Mouse (Mus musculus) hindbrain, embryonic 13.5 days (tissue): ENCODE measurements around the gene Tchh. TPM values are rescaled to one million over a fixed set of nuclear protein-coding genes. Genes with fewer than 3 reads are reported as not detected.
"Not testable (repeated sequence)": the region's sequence is repeated elsewhere in the genome, so short reads cannot be mapped to it uniquely, and the experiment has no call there.

ENCODE experiments used
- ATAC-seq: fragments of 200-750 bp; cut with Nextera tagmentation; 2 replicates; pipeline ENCODE4 v1.8.0; 2017; ENCODE audit warnings: moderate TSS enrichment; ENCODE audit not compliant: low FRiP score
- H3K27ac ChIP-seq: fragments of 300-500 bp; sonication (generic); 2 replicates; pipeline ENCODE4 v1.5.1; 2015; ENCODE audit warnings: inconsistent platforms, mild to moderate bottlenecking, moderate library complexity
- H3K27me3 ChIP-seq: fragments of 300-500 bp; sonication (generic); 2 replicates; pipeline ENCODE4 v1.6.1; 2015; ENCODE audit warnings: mild to moderate bottlenecking, inconsistent platforms
- H3K36me3 ChIP-seq: fragments of 300-500 bp; sonication (generic); 2 replicates; pipeline ENCODE4 v1.6.1; 2015; ENCODE audit warnings: mild to moderate bottlenecking, inconsistent platforms
- H3K4me1 ChIP-seq: fragments of 300-500 bp; sonication (generic); replicated peaks from 2 replicates; pipeline ENCODE4 v1.6.1; 2015; ENCODE audit warnings: inconsistent platforms
- H3K4me2 ChIP-seq: fragments of 300-500 bp; sonication (generic); 2 replicates; pipeline ENCODE4 v1.6.1; 2015; ENCODE audit warnings: inconsistent platforms, mild to moderate bottlenecking, moderate library complexity
- H3K4me3 ChIP-seq: fragments of 300-500 bp; sonication (generic); 2 replicates; pipeline ENCODE4 v1.5.1; 2015; ENCODE audit warnings: mild to moderate bottlenecking, inconsistent platforms
- H3K9ac ChIP-seq: fragments of 300-500 bp; sonication (generic); 2 replicates; pipeline ENCODE4 v1.6.1; 2015; ENCODE audit warnings: mild to moderate bottlenecking, inconsistent platforms
- H3K9me3 ChIP-seq: fragments of 300-500 bp; sonication (generic); 2 replicates; pipeline ENCODE4 v1.6.1; 2016; ENCODE audit warnings: inconsistent platforms
- WGBS: fragments of 180-500 bp; shearing (Covaris S2); methylation state at CpG from one replicate; pipeline ENCODE4 v1.1.7; 2015; 5-methylcytosine and 5-hydroxymethylcytosine counted together
- polyA plus RNA-seq: library from polyadenylated mRNA; unstranded; fragments of >200 nt; fragmentation: Nextera tagmentation; extraction: Ambion mirVana; gene quantifications from 2 replicates; pipeline ENCODE4 v1.2.1, GENCODE M21; 2015

The Tchh gene
- polyA plus RNA-seq, 1 experiment from 2014 or later = 0.95 TPM

DNA sequence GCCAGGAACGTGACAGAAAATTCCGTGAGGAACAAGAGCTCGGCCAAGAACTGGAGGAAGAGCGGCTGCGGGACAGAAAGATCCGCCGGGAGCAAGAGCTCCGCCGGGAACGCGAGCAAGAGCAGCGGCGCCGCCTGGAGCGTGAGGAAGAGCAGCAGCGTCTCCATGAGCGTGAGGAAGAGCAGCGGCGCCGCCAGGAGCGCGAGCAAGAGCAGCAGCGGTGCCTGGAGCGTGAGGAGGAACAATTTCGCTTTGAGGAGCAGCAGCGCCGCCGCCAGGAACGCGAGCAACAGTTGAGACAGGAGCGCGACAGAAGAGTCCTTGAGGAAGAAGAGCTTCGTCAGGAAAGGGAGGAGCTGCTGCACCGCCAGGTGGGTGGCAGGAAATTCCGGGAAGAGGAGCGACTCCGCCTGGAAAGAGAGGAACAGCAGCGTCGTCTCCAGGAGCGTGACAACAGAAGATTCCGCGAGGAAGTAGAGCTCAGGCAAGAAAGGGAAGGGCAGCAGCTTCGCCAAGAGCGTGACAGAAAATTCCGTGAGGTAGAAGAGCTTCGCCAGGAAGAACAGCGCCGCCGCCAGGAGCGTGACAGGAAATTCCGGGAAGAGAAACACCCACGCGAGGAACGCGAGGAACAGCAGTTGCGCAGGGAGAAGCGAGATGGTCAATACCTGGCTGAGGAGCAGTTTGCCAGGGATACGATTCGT, 5.2 kb downstream of the Tchh start:
- peak; percentile 57 for ATAC-seq
- WGBS = under 1% methylated on average over 59 of the region's 59 CpGs
- H3K4me2 ChIP-seq = peak overlapping the region; percentile 94
- H3K9ac ChIP-seq = peak overlapping the region; percentile 63
- H3K9me3 ChIP-seq = no peaks in the 10 kb centered on the region
- no peaks in the 10 kb centered on the region for H3K36me3 ChIP-seq
- peaks cover 41% of the 10 kb centered on the region for H3K4me1 ChIP-seq
- H3K27me3 ChIP-seq = peaks cover 59% of the 10 kb centered on the region
- no peak overlapping the region for H3K27ac ChIP-seq
- H3K4me3 ChIP-seq = peak overlapping the region; percentile 62

DNA sequence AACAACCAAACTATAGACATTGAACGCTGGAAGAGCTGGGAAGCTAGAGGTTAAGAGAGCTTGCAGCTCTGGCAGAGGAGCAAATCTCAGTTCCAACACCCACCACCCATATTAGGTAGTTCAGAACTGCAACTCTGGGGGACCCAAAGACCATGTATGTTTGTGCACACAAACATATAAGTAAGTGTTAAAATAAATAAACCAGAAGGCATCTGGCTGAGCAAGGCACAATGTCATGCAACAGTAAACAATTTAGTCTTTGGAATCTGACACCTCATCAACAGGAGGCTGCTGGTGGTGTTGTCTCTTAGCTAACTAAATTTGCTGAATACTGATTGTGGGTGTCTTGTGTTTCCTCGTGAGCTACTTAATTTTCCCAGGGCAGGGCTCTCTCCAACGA, 24.4 kb downstream of the Tchh start:
- Histone ChIP-seq H3K9me3 (no peaks in the 10 kb centered on the region), H3K4me3 (no peak overlapping the region), H3K9ac (no peak overlapping the region), H3K36me3 (no peaks in the 10 kb centered on the region), H3K4me1 (no peaks in the 10 kb centered on the region), H3K27me3 (no peaks in the 10 kb centered on the region), H3K4me2 (no peak overlapping the region), H3K27ac (no peak overlapping the region)
- no peak for ATAC-seq
- 77% methylated on average over 3 of the region's 3 CpGs for WGBS

DNA sequence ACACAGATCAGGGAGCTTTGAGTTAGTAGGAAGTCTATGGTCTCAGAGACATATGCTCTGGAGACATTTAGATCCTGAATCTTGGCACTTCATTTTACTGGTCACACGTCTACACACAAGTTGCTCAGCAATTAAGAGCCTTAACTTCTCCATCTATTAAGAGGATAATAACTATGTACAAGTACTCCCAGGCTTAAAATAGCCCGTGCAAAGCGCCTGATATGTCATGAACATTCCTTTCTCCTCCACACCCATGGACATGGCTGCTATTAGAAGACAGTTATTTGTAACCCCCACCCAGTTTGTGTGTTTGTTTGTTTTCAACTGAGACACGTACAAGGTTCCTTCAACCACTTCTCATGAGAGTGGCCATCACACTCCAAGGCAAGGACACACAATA, 25.0 kb downstream of the Tchh start:
- no peak overlapping the region for H3K4me3 ChIP-seq
- H3K27ac ChIP-seq = no peak overlapping the region
- H3K9ac ChIP-seq = no peak overlapping the region
- no peak for ATAC-seq
- 93% methylated on average over 4 of the region's 4 CpGs for WGBS
- H3K36me3 ChIP-seq = no peaks in the 10 kb centered on the region
- H3K27me3 ChIP-seq = no peaks in the 10 kb centered on the region
- no peaks in the 10 kb centered on the region for H3K4me1 ChIP-seq
- H3K9me3 ChIP-seq = no peaks in the 10 kb centered on the region
- no peak overlapping the region for H3K4me2 ChIP-seq

DNA sequence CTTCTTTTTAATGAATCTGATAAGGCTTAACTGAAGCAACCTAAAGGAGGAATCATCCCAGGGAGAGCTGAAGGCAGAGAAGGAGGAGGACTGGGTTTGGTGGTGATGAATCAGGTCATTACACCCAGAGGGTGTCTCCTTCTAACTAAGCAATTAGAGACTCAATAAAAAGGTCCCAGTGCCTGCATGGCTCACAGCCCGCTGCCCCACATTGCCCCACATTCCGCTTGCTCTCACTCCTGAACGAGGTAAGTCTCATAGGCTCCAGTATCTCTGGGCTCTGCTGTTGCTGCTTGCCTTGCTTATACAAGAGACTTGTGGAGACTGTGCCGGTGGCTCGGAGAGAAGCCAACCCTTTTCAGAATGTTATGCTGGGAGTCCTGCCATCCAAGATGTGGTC, 26.4 kb downstream of the Tchh start, which contains the start of gene Tchhl1:
TSS of gene Tchhl1 (plus strand) at position 194 of the 400 bp plus-strand sequence.
- no peaks in the 10 kb centered on the region for H3K4me1 ChIP-seq
- 72% methylated on average over 5 of the region's 5 CpGs for WGBS

DNA sequence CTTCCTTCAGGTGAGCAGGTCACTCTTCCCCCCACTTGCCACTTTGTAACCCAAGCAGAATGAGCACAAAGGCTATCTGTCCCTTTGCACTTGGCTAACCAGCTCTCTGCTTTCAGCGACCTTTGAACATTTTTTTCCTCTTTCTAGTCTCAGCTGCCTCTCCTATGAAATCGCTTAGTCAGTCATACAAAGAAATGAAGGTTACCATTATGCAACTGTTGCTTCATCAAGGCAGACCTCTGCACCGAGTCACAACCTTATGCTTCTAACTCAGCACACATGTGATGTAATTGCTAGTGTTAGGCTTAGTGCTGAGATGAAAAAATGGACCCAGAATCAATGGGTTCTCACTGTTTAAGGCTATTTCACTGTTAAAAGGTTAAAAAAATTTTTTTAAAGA, 27.5 kb downstream of the Tchh start:
- Histone ChIP-seq H3K36me3 (no peaks in the 10 kb centered on the region), H3K4me1 (no peaks in the 10 kb centered on the region), H3K27ac (no peak overlapping the region), H3K9ac (no peak overlapping the region), H3K4me2 (no peak overlapping the region), H3K27me3 (no peaks in the 10 kb centered on the region), H3K4me3 (no peak overlapping the region), H3K9me3 (no peaks in the 10 kb centered on the region)
- no peak for ATAC-seq
- 80% methylated on average over 3 of the region's 3 CpGs for WGBS

More for the DNA sequence above, 26.4 kb downstream of the Tchh start, which contains the start of gene Tchhl1:
- H3K36me3 ChIP-seq = no peaks in the 10 kb centered on the region
- no peaks in the 10 kb centered on the region for H3K27me3 ChIP-seq
- no peak within 1 kb of the TSS for H3K4me2 ChIP-seq
- no peak within 1 kb of the TSS for H3K27ac ChIP-seq
- no peaks in the 10 kb centered on the region for H3K9me3 ChIP-seq
- no peak within 1 kb of the TSS for H3K9ac ChIP-seq
- no peak for ATAC-seq
- H3K4me3 ChIP-seq = no peak within 1 kb of the TSS

DNA sequence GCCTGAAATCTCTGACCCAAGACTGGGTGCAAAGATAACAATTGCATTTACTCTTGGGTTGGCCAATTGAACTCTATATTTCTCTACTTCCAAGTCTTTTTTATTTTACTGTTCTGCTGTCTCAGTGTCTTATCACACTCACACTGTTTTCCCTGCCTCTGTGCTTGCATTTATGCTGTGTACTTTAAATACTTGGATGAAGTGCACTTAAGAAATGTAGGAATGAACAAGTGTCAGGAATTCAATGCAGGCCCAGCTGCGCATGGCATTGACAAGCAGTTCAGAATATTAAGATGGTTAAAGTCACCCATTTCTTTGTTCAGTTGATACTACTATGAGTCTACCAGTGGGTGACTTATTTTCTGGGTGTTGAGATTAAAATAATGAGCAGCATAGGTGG, 37.9 kb downstream of the Tchh start:
- Histone ChIP-seq H3K27ac (no peak overlapping the region), H3K4me2 (no peak overlapping the region), H3K9ac (no peak overlapping the region), H3K27me3 (no peaks in the 10 kb centered on the region), H3K4me3 (no peak overlapping the region), H3K4me1 (no peaks in the 10 kb centered on the region), H3K36me3 (no peaks in the 10 kb centered on the region), H3K9me3 (no peaks in the 10 kb centered on the region)
- 94% methylated on average over 1 of the region's 1 CpGs for WGBS
- no peak for ATAC-seq

DNA sequence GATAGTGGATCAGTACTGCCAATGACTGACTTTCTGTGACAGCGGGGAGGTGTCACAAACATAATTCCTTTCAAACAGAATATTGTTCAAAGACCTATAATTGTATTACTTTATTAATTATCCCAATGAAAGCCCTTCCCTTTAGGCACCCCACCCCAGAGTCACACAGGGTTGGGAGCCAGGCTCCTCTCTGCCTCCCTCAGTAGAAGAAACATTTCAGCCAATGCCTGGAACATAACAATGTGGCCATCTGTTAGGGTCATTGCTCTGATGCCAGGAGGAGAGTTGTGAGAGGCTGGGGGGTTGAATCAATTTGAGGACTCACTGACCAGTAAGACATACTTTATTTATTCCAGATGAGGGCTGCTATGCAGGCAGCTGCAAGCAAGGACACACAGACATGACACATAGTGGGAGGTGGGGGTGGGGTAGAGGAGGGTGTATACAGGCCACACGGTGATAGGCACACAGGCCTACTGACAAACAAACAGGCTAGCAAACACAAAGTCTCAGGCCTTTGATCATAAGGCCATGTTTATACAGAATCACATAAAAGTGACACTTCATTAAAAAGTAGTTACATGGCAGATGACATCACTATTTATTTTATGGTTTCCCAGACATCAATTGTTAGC, 40.0 kb downstream of the Tchh start:
- 80% methylated on average over 2 of the region's 2 CpGs for WGBS

DNA sequence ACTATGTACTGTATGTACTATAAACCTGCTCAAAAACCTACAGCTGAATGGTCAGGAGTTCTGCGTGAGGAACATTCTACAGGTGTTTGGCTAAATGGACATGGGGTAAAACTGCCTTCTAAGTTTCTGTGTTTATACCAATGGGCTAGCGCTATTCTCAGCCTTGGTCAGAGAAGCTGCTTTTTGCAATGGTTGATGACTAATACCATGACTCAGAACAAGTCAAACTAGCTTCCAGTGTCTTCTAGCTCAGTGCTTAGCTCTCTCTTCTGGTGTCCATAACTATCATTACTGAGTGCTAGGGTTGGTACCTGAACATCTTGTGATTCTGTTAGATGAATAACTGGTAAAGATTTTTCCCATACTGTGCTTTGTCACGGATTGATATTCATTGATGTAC, 43.5 kb downstream of the Tchh start:
- no peak overlapping the region for H3K27ac ChIP-seq
- H3K36me3 ChIP-seq = no peaks in the 10 kb centered on the region
- H3K4me2 ChIP-seq = no peak overlapping the region
- no peak overlapping the region for H3K9ac ChIP-seq
- no peaks in the 10 kb centered on the region for H3K9me3 ChIP-seq
- H3K4me1 ChIP-seq = no peaks in the 10 kb centered on the region
- H3K27me3 ChIP-seq = no peaks in the 10 kb centered on the region
- no peak for ATAC-seq
- H3K4me3 ChIP-seq = no peak overlapping the region
- 90% methylated on average over 3 of the region's 3 CpGs for WGBS

More for the DNA sequence above, 40.0 kb downstream of the Tchh start:
- Histone ChIP-seq H3K27ac (no peak overlapping the region), H3K4me1 (no peaks in the 10 kb centered on the region), H3K9me3 (no peaks in the 10 kb centered on the region), H3K4me3 (no peak overlapping the region), H3K9ac (no peak overlapping the region), H3K27me3 (no peaks in the 10 kb centered on the region), H3K36me3 (no peaks in the 10 kb centered on the region), H3K4me2 (no peak overlapping the region)
- ATAC-seq = no peak

DNA sequence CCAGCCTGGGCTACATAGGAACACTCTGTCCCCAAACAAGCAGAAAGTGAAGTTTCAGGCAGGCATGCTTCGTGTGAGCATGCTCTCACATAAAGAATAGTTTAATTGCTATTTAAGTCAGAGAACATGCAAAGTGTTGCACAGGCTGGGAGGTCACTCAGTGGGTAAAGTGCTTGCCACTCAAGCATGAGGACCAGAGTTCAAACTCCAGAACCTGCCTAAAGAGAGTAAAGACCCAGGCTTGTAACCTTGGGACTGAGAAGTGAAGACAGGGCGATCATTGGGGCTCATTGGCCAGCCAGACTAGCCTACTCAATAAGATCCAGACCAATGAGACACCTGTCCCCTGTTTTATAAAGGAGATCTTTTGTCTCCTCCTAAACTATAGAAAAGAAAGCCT, 46.4 kb downstream of the Tchh start:
- no peak overlapping the region for H3K9ac ChIP-seq
- 87% methylated on average over 2 of the region's 2 CpGs for WGBS
- no peak overlapping the region for H3K27ac ChIP-seq
- H3K36me3 ChIP-seq = no peaks in the 10 kb centered on the region
- H3K27me3 ChIP-seq = no peaks in the 10 kb centered on the region
- no peak for ATAC-seq
- no peaks in the 10 kb centered on the region for H3K9me3 ChIP-seq
- no peaks in the 10 kb centered on the region for H3K4me1 ChIP-seq
- H3K4me2 ChIP-seq = no peak overlapping the region
- no peak overlapping the region for H3K4me3 ChIP-seq

DNA sequence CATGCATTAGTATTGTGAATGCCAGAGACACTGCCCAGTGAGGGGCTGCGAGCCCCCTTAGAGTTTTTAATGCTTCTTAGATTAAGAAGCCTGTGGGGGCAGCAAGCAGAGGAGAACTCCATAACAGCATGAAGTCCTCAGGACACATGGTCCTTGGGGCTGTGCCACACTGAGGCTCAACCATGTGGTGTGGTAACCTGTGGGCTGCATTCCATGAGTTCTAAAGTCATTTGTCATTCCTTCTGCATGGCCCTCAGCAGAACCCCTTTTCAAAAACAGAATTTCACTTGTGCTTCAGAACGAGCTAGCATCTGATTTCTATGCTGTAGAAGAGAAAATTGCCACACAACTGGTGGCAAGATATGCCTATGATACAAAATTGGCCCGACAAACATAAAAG, 50.0 kb downstream of the Tchh start:
- Histone ChIP-seq H3K27ac (no peak overlapping the region), H3K36me3 (no peaks in the 10 kb centered on the region), H3K9ac (no peak overlapping the region), H3K27me3 (no peaks in the 10 kb centered on the region), H3K4me1 (no peaks in the 10 kb centered on the region), H3K9me3 (no peaks in the 10 kb centered on the region), H3K4me3 (no peak overlapping the region), H3K4me2 (no peak overlapping the region)
- 85% methylated on average over 3 of the region's 3 CpGs for WGBS
- ATAC-seq = no peak

DNA sequence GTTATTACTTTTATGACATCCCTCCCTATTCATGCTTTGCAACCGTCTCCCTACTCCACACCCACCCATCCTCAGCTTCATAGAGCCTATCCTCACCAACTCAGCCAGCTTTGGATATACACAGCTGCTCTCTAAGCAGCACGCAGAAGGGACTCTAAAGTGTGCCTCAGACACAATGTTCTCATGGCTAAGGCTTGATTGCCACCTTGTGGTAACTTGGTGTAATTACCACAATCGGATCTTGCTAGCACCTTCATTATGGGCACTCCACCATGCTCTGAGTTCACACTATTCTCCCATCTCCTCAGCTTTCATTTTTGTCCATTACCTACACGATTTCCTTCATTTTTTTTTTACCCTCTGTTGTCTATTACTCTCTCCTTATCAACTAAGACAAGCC, 51.9 kb downstream of the Tchh start:
- WGBS = 2% methylated on average over 4 of the region's 4 CpGs
- H3K36me3 ChIP-seq = no peaks in the 10 kb centered on the region
- H3K27ac ChIP-seq = no peak overlapping the region
- H3K27me3 ChIP-seq = no peaks in the 10 kb centered on the region
- ATAC-seq = peak; percentile 85
- no peaks in the 10 kb centered on the region for H3K9me3 ChIP-seq
- no peaks in the 10 kb centered on the region for H3K4me1 ChIP-seq
- H3K9ac ChIP-seq = no peak overlapping the region
- H3K4me2 ChIP-seq = no peak overlapping the region
- no peak overlapping the region for H3K4me3 ChIP-seq

DNA sequence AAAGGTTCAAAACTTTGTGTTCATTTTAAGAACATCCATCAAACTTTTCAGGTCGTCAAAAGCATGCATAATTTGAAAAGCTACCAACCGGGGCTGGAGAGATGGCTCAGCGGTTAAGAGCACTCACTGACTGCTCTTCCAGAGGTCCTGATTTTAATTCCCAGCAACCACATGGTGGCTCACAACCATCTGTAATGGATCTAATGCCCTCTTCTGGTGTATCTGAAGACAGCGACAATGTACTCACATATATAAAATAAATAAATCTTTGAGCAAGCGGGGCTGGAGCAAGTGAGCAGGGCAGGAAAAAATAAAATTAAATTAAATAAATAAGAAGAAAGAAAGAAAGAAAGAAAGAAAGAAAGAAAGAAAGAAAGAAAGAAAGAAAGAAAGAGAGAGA, 52.6 kb downstream of the Tchh start:
- H3K4me2 ChIP-seq, H3K9me3 ChIP-seq, H3K4me3 ChIP-seq, H3K36me3 ChIP-seq, H3K27ac ChIP-seq, H3K9ac ChIP-seq, H3K4me1 ChIP-seq, H3K27me3 ChIP-seq, ATAC-seq: not testable (repeated sequence)
- WGBS = 40% methylated on average over 5 of the region's 5 CpGs

DNA sequence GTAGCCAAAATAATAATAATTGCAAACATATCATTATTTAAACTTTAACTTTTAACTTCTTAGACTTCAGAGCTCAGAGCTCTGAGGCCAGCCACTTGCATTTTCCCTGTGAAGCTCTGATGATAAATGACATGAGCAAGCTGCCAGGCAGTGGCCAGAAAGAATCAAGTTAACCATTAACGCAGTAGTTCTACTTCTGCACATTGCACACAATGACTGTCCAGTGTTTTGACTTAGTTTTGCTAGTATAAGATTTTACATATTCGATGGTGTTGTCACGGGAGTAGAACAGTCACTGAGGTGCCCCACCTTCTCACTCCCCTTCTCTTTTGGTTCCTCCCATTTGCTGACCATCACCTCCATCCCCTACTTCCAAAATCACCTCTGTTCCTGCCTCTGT, 55.0 kb downstream of the Tchh start:
- Histone ChIP-seq H3K9me3 (no peaks in the 10 kb centered on the region), H3K4me1 (no peaks in the 10 kb centered on the region), H3K4me3 (no peak overlapping the region), H3K36me3 (no peaks in the 10 kb centered on the region), H3K4me2 (no peak overlapping the region), H3K27ac (no peak overlapping the region), H3K27me3 (no peaks in the 10 kb centered on the region), H3K9ac (no peak overlapping the region)
- WGBS = 70% methylated on average over 3 of the region's 3 CpGs
- no peak for ATAC-seq
